Mouse (Mus musculus) bone marrow macrophage, adult 2 months (primary cell): ENCODE measurements at regions not wholly inside any gene's neighbourhood (a gene's known extent, or its start where the extent isn't known, plus 50 kb on each side); places are given as distances from the start of the nearest gene placed in this dataset.

Experiments
- H3K27ac ChIP-seq: 2 replicates; pipeline ENCODE4 v1.5.1; 2012; ENCODE audit warnings: low read depth, low read length; ENCODE audit not compliant: insufficient read depth
- H3K4me1 ChIP-seq: 2 replicates; pipeline ENCODE4 v1.6.1; 2012; ENCODE audit warnings: low read length; ENCODE audit not compliant: control insufficient read depth, insufficient read depth
- H3K4me3 ChIP-seq: 2 replicates; pipeline ENCODE4 v1.5.1; 2012; ENCODE audit warnings: mild to moderate bottlenecking, low read length, moderate library complexity; ENCODE audit not compliant: insufficient read depth
- CTCF ChIP-seq: IDR thresholded peaks from 2 replicates; pipeline ENCODE4 v1.5.1; 2012; ENCODE audit warnings: low read depth, mild to moderate bottlenecking, low read length, moderate library complexity
- POLR2A ChIP-seq: IDR thresholded peaks from 2 replicates; pipeline ENCODE4 v1.6.1; 2012; ENCODE audit warnings: mild to moderate bottlenecking, low read depth, low read length, borderline replicate concordance

- H3K27ac ChIP-seq: peak overlapping the region; percentile 96
- no peak overlapping the region for H3K4me3 ChIP-seq
- no peak for TF ChIP-seq POLR2A
- no peak for TF ChIP-seq CTCF
- H3K4me1 ChIP-seq: peaks cover 12% of the 10 kb centered on the region
These were observed 680.9 kb upstream of the Cited2 start for GRCm38 (mm10) chr10:17042090-17042489.

DNA sequence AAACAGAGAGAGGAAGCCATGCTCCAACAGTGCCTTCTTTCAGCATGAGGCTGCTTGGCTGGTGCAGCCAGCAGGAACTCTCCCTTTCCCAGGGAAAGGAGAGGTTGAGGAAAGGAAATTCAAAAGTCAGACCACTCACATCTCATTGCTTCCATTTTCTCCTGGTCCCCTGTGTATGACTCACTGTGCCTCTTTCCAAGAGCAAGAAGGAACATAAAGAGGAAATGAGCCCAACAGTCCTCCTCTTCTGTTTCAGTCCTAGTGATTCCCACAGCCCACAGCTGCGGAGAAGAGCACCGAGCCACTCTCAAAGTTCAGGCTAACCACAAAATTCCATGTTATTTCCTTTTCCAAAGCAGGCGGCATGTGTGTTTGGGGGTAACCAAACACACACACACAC, 680.0 kb upstream of the Cited2 start:
- peaks cover 12% of the 10 kb centered on the region for H3K4me1 ChIP-seq
- TF ChIP-seq CTCF (no peak), POLR2A (no peak)
- H3K27ac ChIP-seq: peak overlapping the region; percentile 96
- no peak overlapping the region for H3K4me3 ChIP-seq

GRCm38 (mm10) chr10:17046765-17047164, 676.3 kb upstream of the Cited2 start:
- Histone ChIP-seq H3K27ac (no peak overlapping the region), H3K4me3 (no peak overlapping the region), H3K4me1 (peaks cover 9% of the 10 kb centered on the region)
- no peak for TF ChIP-seq CTCF
- TF ChIP-seq POLR2A: no peak

DNA sequence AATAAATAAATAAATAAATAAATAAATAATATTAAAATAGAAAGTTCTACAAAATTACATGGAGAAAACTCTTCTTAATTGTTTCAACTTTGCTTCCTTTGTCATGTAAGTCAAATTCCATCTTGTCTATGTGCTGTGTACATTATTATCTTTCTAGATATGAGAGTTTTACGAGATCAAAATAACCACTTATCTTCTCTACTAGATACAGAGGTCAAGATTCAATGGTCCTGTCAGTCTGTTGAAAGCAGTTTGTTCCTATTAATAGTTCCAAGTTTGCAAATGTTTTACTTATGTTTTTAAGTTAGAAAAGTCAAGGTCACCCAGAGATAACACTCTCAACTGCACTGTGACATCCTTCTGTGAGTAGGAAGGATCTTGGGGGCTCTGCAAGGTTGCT, 650.1 kb upstream of the Cited2 start:
- Histone ChIP-seq H3K4me1 (no peaks in the 10 kb centered on the region; the same call in 1 of the 2 replicates), H3K4me3 (no peak overlapping the region), H3K27ac (no peak overlapping the region)
- no peak for TF ChIP-seq POLR2A
- no peak for TF ChIP-seq CTCF

DNA sequence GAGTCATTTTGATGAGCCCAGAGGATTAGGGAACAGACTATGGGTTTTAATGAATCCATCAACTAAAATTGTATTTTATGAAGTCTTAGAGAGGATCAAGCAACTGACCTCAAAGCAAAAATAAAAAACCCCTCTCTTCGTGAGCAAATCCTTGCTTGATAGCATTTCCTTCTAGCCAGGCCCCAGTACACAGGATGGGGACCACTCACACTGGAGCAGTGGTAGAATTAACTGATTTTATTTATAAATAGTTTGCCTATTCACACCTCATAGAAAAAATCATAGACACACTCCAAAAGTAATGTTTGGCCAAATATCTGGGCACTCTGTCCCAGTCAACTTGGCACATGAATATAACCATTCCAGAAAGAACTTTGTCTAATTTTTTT, 649.0 kb upstream of the Cited2 start:
- H3K4me3 ChIP-seq: no peak overlapping the region
- no peaks in the 10 kb centered on the region; the same call in 1 of the 2 replicates for H3K4me1 ChIP-seq
- no peak for TF ChIP-seq POLR2A
- no peak for TF ChIP-seq CTCF
- H3K27ac ChIP-seq: no peak overlapping the region

DNA sequence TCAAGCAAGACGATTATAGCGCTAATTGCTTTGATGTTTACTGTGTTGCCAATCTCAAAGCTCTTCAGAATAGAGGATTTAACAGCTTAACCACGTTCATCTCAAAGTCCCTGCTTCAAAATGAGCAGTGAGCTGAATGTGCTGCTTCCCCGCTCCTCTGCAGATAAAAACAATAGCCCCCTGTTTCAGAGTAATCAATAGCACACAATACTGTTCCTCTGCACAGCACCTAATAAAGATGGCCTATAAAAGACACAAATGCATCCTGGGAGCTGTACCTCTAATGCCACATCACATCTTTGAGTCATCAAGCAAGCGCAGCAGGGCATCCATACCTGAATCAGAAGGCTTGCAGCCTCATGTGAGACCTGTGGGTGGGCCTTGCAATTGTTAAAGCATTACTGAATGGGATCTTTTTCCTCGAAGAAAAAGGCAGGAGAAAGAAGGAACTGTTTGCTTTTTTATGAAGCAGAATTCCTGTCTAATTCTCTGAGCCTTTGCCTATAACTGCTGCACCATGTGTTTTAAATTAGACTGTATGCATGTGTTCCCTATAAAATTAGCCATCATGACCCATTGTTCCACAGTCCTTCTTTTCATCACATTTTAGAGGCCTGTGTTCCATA, 648.5 kb upstream of the Cited2 start:
- no peaks in the 10 kb centered on the region; the same call in 1 of the 2 replicates for H3K4me1 ChIP-seq
- TF ChIP-seq POLR2A (no peak), CTCF (no peak)
- H3K4me3 ChIP-seq: no peak overlapping the region
- no peak overlapping the region for H3K27ac ChIP-seq

GRCm38 (mm10) chr10:17075147-17075546, 647.9 kb upstream of the Cited2 start:
- Histone ChIP-seq H3K4me3 (no peak overlapping the region), H3K27ac (no peak overlapping the region), H3K4me1 (no peaks in the 10 kb centered on the region; the same call in 1 of the 2 replicates)
- TF ChIP-seq POLR2A (no peak), CTCF (no peak)

- no peaks in the 10 kb centered on the region; the same call in 1 of the 2 replicates for H3K4me1 ChIP-seq
- no peak overlapping the region for H3K4me3 ChIP-seq
- H3K27ac ChIP-seq: no peak overlapping the region
- TF ChIP-seq POLR2A: no peak
- no peak for TF ChIP-seq CTCF
These were observed 647.4 kb upstream of the Cited2 start for GRCm38 (mm10) chr10:17075576-17075975.

- Histone ChIP-seq H3K4me3 (no peak overlapping the region), H3K4me1 (no peaks in the 10 kb centered on the region; the same call in 1 of the 2 replicates), H3K27ac (no peak overlapping the region)
- TF ChIP-seq POLR2A (no peak), CTCF (no peak)
These were observed 646.8 kb upstream of the Cited2 start for GRCm38 (mm10) chr10:17076186-17076585.

DNA sequence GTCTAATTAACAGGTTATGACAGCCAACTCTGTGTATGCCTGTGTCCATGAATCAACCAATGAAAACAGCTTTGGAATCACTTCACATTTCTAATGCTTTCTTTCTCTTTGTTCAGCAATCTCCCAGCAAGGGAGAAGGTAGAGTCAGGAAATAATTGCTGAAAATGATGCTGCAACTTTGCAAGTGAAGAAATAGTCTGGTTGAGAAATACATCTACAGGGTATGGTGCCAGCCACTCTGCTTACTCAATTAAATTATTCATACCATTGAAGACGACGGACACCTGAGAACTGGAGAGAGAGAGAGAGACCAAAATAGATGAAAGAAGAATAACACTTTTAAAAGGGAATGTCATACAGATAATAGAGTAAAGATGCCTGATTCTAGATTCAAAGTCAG, 645.4 kb upstream of the Cited2 start:
- TF ChIP-seq POLR2A (no peak), CTCF (no peak)
- H3K4me3 ChIP-seq: no peak overlapping the region
- H3K27ac ChIP-seq: no peak overlapping the region
- H3K4me1 ChIP-seq: no peaks in the 10 kb centered on the region

GRCm38 (mm10) chr10:17080818-17081217, 642.2 kb upstream of the Cited2 start:
- TF ChIP-seq POLR2A (no peak), CTCF (no peak)
- no peak overlapping the region for H3K4me3 ChIP-seq

More at GRCm38 (mm10) chr10:17080818-17081217, 642.2 kb upstream of the Cited2 start:
- H3K27ac ChIP-seq: no peak overlapping the region
- peaks cover 2% of the 10 kb centered on the region; the same call in 1 of the 2 replicates for H3K4me1 ChIP-seq
